Mouse (Mus musculus) thymus, adult 2 months (tissue): ENCODE data around the gene C530008M17Rik.

Experiments used
- CTCF ChIP-seq: fragments of 200-500 bp; IDR thresholded peaks from 2 replicates; pipeline ENCODE4 v1.5.1; 2012; ENCODE audit warnings: mild to moderate bottlenecking, control low read depth, low read length, moderate library complexity, borderline replicate concordance; ENCODE audit not compliant: control insufficient read depth, poor library complexity, insufficient read depth; ENCODE audit errors: extremely low read depth
- POLR2A ChIP-seq: fragments of 200-500 bp; IDR thresholded peaks from 2 replicates; pipeline ENCODE4 v1.6.1; 2012; ENCODE audit warnings: mild to moderate bottlenecking, low read length, control low read depth, moderate library complexity; ENCODE audit not compliant: control insufficient read depth, poor library complexity, insufficient read depth; ENCODE audit errors: extremely low read depth

- TF ChIP-seq POLR2A (no peak), CTCF (no peak)
These were observed 5.0 kb downstream of the C530008M17Rik start for GRCm38 (mm10) chr5:76661310-76661709.
